In the genomic region with DNA sequence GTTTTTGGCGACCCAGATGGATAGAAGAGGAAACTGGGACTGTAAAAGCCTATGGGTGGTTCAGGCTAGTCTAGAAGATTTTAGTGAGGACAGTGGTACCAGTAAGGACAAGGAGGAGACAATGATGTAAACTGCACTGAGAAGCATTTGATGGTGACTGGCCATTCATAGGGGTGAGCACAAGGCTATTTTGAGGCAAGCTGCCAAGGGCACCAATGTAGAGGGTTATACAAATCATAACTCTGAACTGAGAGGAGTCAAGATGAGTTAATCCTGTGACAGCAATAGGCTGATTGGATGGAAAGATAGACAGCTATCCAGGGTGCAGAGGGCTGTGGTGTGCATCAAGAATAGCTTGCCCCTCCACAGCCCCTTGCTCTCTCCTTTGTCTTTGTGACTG, we compare ENCODE assay signal across 27 mouse cellular contexts. TPM values are rescaled to one million over a fixed set of nuclear protein-coding genes. Genes with fewer than 3 reads are reported as not detected.
DNase-seq lines count a peak whose midpoint lies in the region; ATAC-seq lines count a peak whose summit lies in the region.
"Had no signal": no experiment of that assay in that cellular context is flagged by ENCODE, and none has a peak within 500 bp of the region (broad histone marks: within the 10 kb centered on the region; RNA-seq: fewer than 3 reads in every experiment).

No protein-coding gene starts in this region.

- no peak overlapping the region for H3K4me2 ChIP-seq in hindbrain, embryonic 14.5 days (replicated peaks)
- H3K4me2 ChIP-seq: embryonic facial prominence, embryonic 13.5 days; heart, embryonic 11.5 days; liver, embryonic 12.5 days; neural tube, embryonic 15.5 days; stomach, embryonic 15.5 days had no signal

- ATAC-seq in hindbrain, embryonic 14.5 days (ENCODE audit: low FRiP score): no peak
- no peak for ATAC-seq in megakaryocyte, adult 5-6 weeks (ENCODE audit: poor library complexity, severe bottlenecking)
- ATAC-seq in monocyte, adult 5-6 weeks (replicated peaks; ENCODE audit: insufficient number of reproducible peaks, low FRiP score, low TSS enrichment, poor library complexity, severe bottlenecking): no peak
- ATAC-seq: intestine, postnatal 0 days; liver, embryonic 12.5 days; liver, postnatal 0 days had no signal

- H3K27ac ChIP-seq in hindbrain, embryonic 14.5 days: peak overlapping the region; percentile 51; the same call in 1 of the 2 replicates
- no peak overlapping the region for H3K27ac ChIP-seq in hindbrain, embryonic 10.5 days
- H3K27ac ChIP-seq: embryonic facial prominence, embryonic 13.5 days; forebrain, embryonic 10.5 days; liver, embryonic 12.5 days; stomach, embryonic 15.5 days had no signal

- H3K9ac ChIP-seq in hindbrain, embryonic 14.5 days: no peak overlapping the region
- H3K9ac ChIP-seq: embryonic facial prominence, embryonic 13.5 days; liver, embryonic 12.5 days; liver, postnatal 0 days; neural tube, embryonic 15.5 days; stomach, embryonic 15.5 days had no signal

- WGBS in hindbrain, embryonic 14.5 days: 81% methylated on average over 1 of the region's 1 CpGs
- WGBS in hindbrain, embryonic 10.5 days: 78% methylated on average over 1 of the region's 1 CpGs

- H3K4me3 ChIP-seq in hindbrain, embryonic 14.5 days (replicated peaks; ENCODE audit: low read length): no peak overlapping the region
- H3K4me3 ChIP-seq in hindbrain, embryonic 10.5 days: no peak overlapping the region
- peak overlapping the region; percentile 56 for H3K4me3 ChIP-seq in megakaryocyte, embryonic 14.5 days (replicated peaks)
- H3K4me3 ChIP-seq: embryonic facial prominence, embryonic 13.5 days; forebrain, embryonic 10.5 days; liver, embryonic 12.5 days; neural tube, embryonic 15.5 days; stomach, embryonic 15.5 days had no signal

- H3K4me1 ChIP-seq in hindbrain, embryonic 14.5 days (replicated peaks; ENCODE audit: control insufficient read depth, insufficient read depth, low read length): 0 out of 2 replicates have a peak, but pooled peaks cover 9% of the 10 kb centered on the region
- 0 out of 2 replicates have a peak, but pooled peaks cover 8% of the 10 kb centered on the region for H3K4me1 ChIP-seq in hindbrain, embryonic 10.5 days (replicated peaks)
- peaks cover 77% of the 10 kb centered on the region for H3K4me1 ChIP-seq in megakaryocyte, embryonic 14.5 days
- H3K4me1 ChIP-seq: stomach, embryonic 15.5 days had no signal

- peaks cover 86% of the 10 kb centered on the region for H3K36me3 ChIP-seq in hindbrain, embryonic 14.5 days (replicated peaks; ENCODE audit: control insufficient read depth, insufficient read depth)
- H3K36me3 ChIP-seq in hindbrain, embryonic 10.5 days: peaks cover 86% of the 10 kb centered on the region
- H3K36me3 ChIP-seq in megakaryocyte, embryonic 14.5 days (replicated peaks; ENCODE audit: low read length): peaks cover 63% of the 10 kb centered on the region

- no peak for DNase-seq in hindbrain, embryonic 14.5 days (ENCODE audit: low spot score)
- DNase-seq in hindbrain, embryonic 10.5 days (ENCODE audit: low spot score): no peak
- DNase-seq in adrenal gland, postnatal 10 days: peak; percentile 67
- DNase-seq in adrenal gland, postnatal 36 days: peak; percentile 73 to 78
- DNase-seq in frontal cortex, adult 2 months (ENCODE audit: extremely low spot score in 1 of 2, low spot score in 1 of 2): no peak
- DNase-seq: B cell, adult 2 months; cerebellum, adult 11 months; gastrocnemius, postnatal 36 days; heart, adult 18-20 months; heart, postnatal 4 days; kidney, adult 9 months; kidney, postnatal 14 days; left cerebral cortex, postnatal 4 days; liver, postnatal 0 days; lung, postnatal 36 days; right cerebral cortex, postnatal 25 days; thymus, postnatal 14 days had no signal

- no peaks in the 10 kb centered on the region for H3K27me3 ChIP-seq in hindbrain, embryonic 14.5 days (ENCODE audit: control insufficient read depth, insufficient read depth, low read length)
- no peaks in the 10 kb centered on the region for H3K27me3 ChIP-seq in hindbrain, embryonic 10.5 days (ENCODE audit: insufficient read depth, poor library complexity, severe bottlenecking)
- H3K27me3 ChIP-seq in megakaryocyte, embryonic 14.5 days (replicated peaks): no peaks in the 10 kb centered on the region
- H3K27me3 ChIP-seq: embryonic facial prominence, embryonic 13.5 days; liver, embryonic 12.5 days; neural tube, embryonic 15.5 days; stomach, embryonic 15.5 days had no signal

- H3K9me3 ChIP-seq in hindbrain, embryonic 14.5 days (ENCODE audit: control insufficient read depth, low read length): no peaks in the 10 kb centered on the region
- H3K9me3 ChIP-seq in hindbrain, embryonic 10.5 days: 0 out of 2 replicates have a peak, but pooled peaks cover 2% of the 10 kb centered on the region
- no peaks in the 10 kb centered on the region for H3K9me3 ChIP-seq in megakaryocyte, embryonic 14.5 days
- H3K9me3 ChIP-seq: embryonic facial prominence, embryonic 13.5 days; forebrain, embryonic 10.5 days; liver, embryonic 12.5 days; neural tube, embryonic 15.5 days; stomach, embryonic 15.5 days had no signal

RNA-seq across cellular contexts. Expression of a gene that starts 19.9 kb away (rescaled TPM):
- 73.8 and 77.9 TPM in 2 replicates for polyA plus RNA-seq in hindbrain, embryonic 14.5 days (2014; fragmentation: Nextera tagmentation; extraction: Ambion mirVana)
- polyA plus RNA-seq in hindbrain, embryonic 10.5 days (2016; fragmentation: Nextera tagmentation; extraction: Ambion mirVana): 23.9 and 32.5 TPM in 2 replicates
- 1.3 and 2.8 TPM in 2 replicates for polyA plus RNA-seq in megakaryocyte, embryonic 14.5 days (2012; ENCODE audit: insufficient read depth, low replicate concordance)
- total RNA-seq in megakaryocyte, adult 5-6 weeks (2015): 1.8 and 2.5 TPM in 2 replicates
- total RNA-seq in megakaryocyte, adult 5-6 weeks (2017): 1.8 and 1.9 TPM in 2 replicates
- 10 to 100 TPM; 13.2 to 18.5 TPM for total RNA-seq in adrenal gland, postnatal 10 days (2021)
- total RNA-seq in adrenal gland, postnatal 36 days (2021): 10 to 100 TPM; 19.1 to 30.6 TPM
- total RNA-seq in monocyte, adult 5-6 weeks (2017): 2.4 to 7.8 TPM (median 4.4 TPM) in 3 replicates
- polyA plus RNA-seq in frontal cortex, adult 2 months (2012; rRNA removed): 112 and 120 TPM in 2 replicates

RNA-seq across cellular contexts. Expression of a gene that starts 41.8 kb away (rescaled TPM):
- 11.8 and 12.4 TPM in 2 replicates for polyA plus RNA-seq in hindbrain, embryonic 14.5 days (2014; fragmentation: Nextera tagmentation; extraction: Ambion mirVana)
- polyA plus RNA-seq in hindbrain, embryonic 10.5 days (2016; fragmentation: Nextera tagmentation; extraction: Ambion mirVana): 13.1 and 16.0 TPM in 2 replicates
- polyA plus RNA-seq in megakaryocyte, embryonic 14.5 days (2012; ENCODE audit: insufficient read depth, low replicate concordance): 1.8 and 4.3 TPM in 2 replicates
- 33.5 and 38.8 TPM in 2 replicates for total RNA-seq in megakaryocyte, adult 5-6 weeks (2015)
- total RNA-seq in megakaryocyte, adult 5-6 weeks (2017): 29.0 and 41.9 TPM in 2 replicates
- 10 to 100 TPM; 31.6 to 37.7 TPM for total RNA-seq in adrenal gland, postnatal 10 days (2021)
- total RNA-seq in adrenal gland, postnatal 36 days (2021): 10 to 100 TPM; 32.7 to 39.6 TPM
- 29.1 to 67.5 TPM (median 32.2 TPM) in 3 replicates for total RNA-seq in monocyte, adult 5-6 weeks (2017)
- polyA plus RNA-seq in frontal cortex, adult 2 months (2012; rRNA removed): 10.3 and 12.0 TPM in 2 replicates

Comparison
In these comparisons a context has a peak if more than half of its experiments do, and no peak if none do; other contexts are left out.
1. DNase-seq: peak in adrenal gland, postnatal 10 days (single experiment) and adrenal gland, postnatal 36 days (2 of 2); none in hindbrain, embryonic 14.5 days (single experiment), hindbrain, embryonic 10.5 days (single experiment) and frontal cortex, adult 2 months (0 of 2).